Mouse (Mus musculus) monocyte, adult 5-6 weeks (primary cell): ENCODE measurements around the gene Runx2. TPM values are rescaled to one million over a fixed set of nuclear protein-coding genes. Genes with fewer than 3 reads are reported as not detected.

ENCODE experiments used
- ATAC-seq: fragments of 153-309, 156-312 bp; replicated peaks from 2 replicates; pipeline ENCODE4 v1.8.0; 2017; ENCODE audit warnings: mild to moderate bottlenecking; ENCODE audit not compliant: low TSS enrichment, insufficient number of reproducible peaks, severe bottlenecking, poor library complexity, low FRiP score
- total RNA-seq: library from RNA; stranded (forward); fragments of 200-1000, 200-491, 200-594 nt; gene quantifications from 3 replicates; pipeline ENCODE4 v1.2.3, GENCODE M21; 2017

Gene Runx2
- total RNA-seq, 1 experiment from 2014 or later = 16.8 TPM

DNA sequence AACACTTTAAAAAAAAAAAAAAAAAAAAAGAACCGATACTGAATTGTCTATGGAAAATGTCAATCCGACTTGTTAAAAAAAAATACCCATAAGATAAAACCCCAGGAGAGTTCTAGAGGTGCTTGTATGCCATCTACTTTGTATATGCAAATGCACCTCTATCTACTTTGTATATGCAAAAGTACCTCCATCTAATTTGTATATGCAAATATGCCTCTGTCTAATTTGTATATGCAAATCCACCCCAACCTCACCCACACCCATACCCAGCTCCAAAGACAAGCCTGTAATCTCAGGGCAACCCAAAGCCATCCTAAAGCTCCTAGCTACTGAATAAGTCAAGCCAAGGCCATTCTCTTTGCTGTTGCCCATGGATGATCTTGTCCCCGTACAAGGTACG lies 203.1 kb downstream of the Runx2 start:
- ATAC-seq = no peak

DNA sequence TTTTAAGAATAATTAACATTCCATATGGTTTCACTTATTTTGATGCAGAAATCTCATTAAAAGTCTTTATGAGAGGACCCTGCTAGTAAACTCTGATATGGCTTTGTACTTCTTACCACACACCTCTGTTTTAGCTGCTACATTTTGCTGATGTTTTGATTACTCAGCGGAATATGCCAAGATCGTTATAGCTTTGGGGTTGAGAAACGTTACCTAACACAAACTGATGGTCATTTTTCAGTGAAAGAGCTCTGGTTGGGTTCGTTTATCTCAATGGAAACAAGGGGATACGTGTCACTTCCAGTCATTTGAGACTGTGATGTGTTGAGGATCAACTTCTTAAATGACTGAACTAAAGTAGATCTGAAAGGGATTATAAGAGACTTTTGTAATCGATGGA lies 203.8 kb downstream of the Runx2 start:
- no peak for ATAC-seq

DNA sequence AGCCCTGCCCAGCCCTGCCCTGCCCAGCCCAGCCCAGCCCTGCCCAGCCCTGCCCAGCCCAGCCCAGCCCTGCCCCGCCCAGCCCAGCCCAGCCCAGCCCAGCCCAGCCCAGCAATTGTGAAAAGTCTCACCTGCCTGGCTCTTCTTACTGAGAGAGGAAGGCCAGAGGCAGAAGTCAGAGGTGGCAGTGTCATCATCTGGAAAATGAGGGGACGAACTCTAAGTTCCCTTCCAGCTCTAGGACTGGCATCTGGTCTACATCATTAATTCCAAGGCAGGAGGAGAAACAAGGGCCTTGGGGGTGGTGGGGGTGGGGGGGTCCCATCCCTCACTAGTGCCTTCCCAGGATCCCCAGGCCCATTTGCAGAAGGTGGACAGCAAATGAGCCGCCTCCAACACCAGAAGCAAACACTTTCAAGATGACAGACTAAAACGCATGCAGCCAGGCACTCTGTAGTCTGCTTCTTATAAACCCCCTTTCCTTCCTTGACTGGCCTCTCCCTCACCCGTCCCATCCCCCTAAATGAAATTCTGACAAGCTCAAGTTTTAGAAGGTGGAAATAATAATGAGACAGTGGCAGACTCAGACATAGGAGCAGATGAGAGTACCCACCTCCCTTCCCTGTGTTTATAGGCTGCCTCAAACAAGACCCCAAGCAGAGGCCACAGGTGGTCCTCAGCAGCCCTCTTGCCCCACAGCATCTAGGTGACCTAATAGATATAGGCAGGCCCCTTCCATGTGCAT lies 204.5 kb downstream of the Runx2 start:
- ATAC-seq = no peak

DNA sequence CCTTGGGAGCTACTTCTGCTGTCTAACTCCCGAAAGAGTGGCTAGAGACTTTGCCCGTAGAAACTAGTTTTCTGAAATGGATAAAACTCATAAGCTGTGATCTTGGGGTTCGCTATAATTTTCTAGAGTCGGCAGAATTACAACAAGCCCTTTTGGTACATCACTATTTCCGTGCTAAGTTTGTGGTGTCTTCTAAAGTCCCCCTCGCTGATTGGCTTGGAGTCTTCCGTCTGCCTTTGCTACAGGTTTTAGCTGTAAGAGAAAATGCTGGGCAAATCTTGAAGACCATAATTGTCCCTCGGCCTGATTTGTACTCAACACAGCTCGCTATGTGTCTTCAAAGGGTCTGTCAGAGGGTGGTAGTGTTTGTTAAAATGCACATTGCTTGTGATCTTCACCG lies 205.2 kb downstream of the Runx2 start:
- no peak for ATAC-seq

DNA sequence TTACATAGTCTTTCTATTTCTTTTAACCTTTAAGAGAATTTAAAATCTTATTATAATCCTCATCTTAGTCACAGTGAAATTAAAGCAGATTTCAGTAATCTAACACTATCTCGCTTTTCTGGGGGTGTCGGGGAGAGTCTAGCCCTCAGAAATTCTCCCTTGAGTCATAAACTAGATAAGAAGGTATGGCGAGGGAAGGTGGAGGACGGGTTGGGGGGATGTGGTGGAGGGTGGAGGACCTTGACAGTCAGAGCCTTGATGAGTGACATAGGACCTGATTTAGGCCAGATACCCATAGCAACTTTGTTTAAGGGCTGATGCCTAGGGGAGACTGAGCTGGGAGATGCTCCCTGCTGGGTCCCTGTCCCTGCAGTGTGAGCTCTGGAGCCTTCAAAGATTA lies 205.7 kb downstream of the Runx2 start:
- ATAC-seq = no peak

DNA sequence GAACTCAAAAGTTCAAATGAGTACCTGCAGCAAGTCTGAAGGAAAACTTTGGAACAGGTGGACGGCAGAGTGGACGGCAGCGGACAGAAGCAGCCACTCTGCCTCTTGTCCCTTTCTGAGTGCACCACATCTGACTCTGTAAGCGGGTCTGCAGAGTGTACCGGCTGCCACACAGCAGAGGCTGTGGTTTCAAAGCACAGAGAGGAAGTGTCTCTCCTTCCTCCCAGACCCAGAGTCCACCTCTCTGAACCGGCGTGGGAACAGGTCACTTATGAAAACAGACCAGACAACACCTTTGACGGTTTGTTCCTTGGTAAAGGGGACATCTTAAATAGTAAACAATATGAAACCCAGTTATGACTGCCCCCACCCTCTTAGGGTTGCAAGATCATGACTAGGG lies 207.2 kb downstream of the Runx2 start:
- peak; percentile 52 for ATAC-seq

DNA sequence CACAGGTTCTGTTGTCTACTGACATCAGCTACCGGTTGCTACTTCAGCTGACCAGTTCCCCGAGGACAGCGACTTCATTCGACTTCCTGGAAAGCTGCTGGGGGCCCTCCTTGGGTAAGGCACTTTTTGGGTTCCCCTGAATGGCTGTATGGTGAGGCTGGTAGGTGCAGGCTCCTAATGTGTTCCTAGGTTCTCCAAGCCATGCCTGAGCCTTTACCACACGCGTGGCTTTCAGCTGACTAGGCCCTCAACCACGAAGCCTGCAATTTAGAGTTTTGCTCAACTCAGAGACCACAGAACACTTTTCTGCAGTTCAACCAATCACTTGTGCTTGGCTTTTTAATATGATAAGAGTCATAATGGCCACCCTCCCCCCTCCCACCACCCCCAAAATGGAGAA lies 208.4 kb downstream of the Runx2 start:
- ATAC-seq = no peak

DNA sequence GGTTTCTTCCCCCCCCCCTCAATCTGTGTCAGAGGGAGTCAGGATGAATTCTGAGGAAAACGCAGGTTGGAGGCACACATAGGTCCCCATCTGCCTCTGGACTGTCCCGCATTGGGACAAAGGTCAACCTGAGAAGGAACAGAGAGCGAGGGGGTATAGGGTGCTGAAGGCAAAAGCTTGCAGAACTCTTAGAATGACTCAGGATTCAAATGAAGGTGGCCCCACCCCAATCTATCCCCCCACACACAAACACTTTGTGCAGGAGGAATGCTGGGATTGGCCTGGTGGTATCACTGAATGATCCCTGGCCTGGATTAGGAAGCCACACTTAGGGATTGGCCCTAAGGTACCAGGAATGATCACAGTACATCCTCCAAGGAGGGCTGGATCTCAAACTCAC lies 208.8 kb downstream of the Runx2 start:
- ATAC-seq = no peak

DNA sequence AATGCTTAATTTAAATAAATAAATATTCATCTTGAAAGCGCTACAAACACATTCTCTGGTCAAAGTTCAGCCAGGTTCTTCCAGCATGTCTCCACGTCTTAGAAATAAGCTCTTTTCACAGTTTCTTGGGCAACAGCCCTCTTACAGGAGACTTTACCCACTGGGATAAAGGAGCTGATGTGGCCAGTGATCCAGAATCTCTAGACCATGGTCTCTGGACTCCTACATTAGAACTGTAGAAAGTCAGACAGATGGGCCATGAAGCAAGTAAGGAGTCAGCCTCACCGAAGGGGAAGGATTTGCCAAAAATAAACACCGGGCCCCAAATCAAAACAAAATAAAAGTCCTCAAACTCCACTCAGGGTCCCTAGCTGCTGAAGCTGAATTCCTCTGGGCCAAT lies 211.4 kb downstream of the Runx2 start:
- ATAC-seq = no peak

DNA sequence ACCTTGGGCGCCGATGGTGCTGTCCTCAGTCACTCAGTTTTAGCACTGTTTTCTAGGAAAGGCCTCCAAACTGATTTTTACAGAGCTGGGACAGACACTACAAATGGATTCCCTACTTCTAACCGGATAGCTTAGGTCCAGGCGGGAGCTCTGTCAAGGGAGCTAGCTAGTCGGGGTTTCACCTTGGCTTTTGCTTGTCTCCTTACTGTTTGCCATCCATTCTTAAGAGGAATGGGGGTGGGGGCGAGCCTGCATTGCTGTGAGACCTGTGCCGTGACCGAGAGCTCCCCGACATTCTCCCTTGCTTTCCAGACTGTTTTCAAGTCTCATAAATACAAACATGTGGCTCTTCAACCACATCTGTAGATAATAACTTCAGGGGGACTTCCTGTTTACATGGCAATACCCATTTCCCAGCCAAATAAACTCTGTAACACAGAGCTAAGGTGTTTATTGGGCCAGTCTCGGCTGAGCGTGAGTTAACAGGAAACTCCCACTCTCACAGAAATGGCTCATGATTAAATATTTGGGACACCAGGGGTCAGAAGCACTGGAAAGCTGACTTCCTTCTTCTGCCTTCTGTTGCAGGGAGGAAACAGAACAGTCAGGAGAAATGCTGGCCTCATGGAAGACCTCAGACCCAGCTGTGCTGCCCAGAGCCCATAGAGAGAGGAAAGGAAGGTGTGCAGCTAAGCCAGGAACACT lies 213.1 kb downstream of the Runx2 start:
- no peak for ATAC-seq

DNA sequence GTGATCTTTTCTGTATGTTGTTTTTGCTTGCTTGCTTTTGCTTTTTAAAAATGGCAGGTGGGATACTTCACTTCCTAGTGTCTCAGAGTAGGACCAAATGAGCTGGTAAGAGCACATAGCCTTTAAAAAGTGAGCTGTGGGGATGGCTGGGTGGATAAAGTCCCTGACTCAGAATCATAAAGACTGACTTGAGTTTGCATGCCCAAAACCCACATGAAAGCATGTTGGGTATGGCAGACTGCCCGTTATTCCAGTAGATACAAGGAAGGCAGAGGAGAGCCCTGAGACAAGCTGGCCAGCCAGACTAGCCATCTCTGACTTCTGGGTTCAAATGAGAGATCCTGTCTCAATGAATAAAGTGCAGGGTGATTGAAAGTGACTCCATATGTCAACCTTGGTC lies 214.7 kb downstream of the Runx2 start:
- no peak for ATAC-seq

DNA sequence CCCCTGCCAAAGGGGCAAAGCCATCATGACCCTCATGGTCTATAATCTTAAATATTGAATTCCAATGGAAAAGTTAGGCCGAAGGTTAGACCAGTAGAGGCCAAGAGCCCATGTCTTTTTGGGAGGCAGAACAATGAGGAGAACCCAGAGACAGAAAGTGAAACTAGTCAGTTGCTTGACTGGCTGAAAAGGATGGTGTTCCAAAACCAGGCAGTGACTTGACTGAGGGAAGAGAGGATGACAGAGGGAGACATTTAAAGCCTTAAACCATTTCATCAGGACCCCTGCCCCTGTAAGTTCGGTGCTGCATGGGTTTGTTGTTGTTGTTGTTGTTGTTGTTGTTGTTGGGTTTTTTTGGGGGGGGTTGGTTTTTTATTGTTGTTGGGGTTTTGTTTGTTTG lies 215.5 kb downstream of the Runx2 start:
- ATAC-seq = no peak

DNA sequence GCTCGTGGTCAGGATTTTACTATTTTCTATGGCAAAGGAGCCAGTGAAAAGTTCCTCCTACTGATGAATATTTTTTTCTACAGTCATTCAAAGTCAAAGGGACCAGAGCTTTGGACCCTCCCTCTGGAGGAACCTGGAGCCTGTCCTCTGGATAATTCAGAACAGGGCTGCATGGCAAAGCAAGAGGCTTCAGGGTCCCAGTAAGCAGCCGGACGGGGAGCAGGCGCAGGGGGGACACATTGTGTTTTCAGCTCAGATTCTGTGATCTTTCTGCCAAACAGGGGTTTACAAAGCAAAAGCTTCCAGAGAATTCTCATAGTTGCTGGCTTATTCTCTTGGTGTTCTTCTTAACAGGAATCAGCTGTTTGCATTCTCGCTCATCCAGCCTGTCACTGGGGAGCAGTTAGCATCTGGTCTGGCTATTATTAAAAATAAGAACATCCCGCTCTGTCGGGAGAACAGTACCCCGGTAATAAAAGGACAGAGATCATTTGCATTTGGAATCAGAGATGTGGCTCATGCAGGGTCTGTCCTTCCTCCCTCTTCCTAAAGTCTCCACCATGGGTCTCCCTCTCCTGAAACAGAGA lies 216.6 kb downstream of the Runx2 start:
- ATAC-seq = no peak

DNA sequence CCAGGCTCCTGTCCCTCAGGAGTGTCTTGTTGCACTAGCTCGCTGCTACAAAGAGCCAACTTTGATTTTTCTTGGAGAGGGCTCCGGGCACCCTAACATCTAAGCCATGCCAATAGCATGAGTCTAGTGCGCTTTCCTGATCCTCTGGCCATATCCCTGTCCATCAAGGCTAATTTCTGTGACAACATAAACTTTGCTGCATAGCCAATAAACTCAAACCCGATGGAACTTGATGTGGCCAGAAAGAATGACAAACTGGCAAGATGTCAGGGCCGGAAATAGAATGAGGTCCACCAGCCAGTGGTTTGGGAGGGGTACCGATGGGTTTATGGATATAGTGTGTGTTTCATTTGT lies 221.9 kb downstream of the Runx2 start:
- no peak for ATAC-seq

DNA sequence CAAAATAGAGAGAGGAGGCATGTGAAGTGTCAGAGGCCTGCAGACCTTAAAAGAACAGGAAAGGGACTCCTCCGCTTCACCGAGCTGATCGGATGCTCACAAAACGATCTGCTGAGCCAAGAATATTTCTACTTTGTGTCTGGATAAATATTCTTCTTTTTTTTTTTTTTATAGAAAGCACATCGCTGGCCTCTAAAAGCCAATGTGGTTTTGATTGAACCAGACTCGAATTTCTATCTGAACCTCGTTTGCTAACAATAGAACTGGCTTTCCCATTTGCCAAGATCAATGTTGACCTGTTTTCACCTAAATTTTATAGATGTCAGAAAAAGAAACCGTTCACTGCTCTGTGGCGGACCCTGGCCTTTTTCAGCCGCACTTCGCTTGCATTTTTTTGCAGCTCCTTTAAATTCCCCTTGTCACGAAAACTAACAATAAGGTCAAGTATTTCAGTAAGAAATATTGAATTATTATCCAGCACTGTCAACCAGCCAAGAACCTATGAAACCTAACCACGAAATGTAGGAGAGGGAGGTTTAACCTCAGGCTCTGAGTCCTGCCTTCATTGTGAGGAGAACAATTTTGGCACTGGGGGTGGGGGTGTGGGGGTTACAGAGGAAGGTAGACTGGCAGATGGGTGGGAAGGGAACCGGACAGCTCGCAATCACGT lies 222.4 kb downstream of the Runx2 start:
- ATAC-seq = no peak

DNA sequence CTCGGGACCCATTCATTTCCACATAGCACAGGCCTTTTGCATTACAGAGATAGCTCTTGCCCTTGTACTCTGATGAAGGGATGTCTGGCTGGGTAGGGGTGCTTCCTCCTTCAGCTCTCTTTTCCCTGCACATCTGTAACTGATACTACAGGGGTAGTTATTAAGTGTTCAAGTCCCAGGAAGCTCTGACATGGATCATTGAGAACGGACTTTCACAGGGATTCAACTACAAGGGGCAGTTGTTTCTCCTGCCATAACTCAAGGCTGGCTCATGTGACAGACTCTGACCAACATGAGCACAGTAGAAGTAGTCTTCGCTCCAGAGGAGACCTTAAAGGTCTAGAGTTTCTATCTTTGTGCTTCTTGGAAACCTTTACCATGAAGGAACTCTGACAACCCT lies 226.1 kb downstream of the Runx2 start:
- no peak for ATAC-seq

DNA sequence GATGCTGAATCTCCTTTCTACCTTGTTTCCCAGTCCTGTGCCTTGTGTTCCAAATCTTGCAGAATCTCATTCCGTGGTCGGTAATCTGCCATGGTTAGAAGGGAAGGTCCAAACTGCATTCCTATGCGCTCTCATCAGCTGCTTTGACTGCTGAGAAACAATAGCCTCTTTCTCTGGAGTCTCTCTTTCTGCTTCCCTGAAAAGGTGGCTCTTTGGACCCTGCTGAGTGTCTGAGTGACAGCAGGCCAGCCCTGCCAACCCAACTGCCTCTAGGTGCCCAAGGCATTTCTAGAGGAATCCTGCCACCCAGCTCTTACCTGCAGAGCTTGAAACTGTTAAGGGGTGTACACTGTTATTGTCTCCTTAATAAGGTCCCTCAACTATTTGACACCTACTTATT lies 226.6 kb downstream of the Runx2 start:
- ATAC-seq = no peak

DNA sequence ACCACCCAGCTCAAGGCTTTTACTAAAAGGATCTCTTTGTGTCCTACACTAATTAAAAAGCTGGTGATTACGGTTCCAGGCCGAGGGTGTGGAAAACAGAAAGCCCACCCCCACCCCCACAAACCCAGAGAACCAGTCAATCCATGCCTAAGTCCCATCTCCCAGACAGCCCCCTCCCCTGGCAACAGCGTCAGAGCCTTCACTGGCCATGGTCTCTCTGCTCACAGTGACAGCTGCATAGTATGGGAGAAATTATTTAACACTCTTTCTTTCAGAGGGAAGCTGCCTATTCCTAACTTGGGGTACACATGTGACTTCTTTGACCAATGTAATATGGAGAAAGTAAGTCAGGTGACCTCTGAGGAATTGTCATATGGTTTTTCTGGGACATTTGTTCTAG lies 228.4 kb downstream of the Runx2 start:
- ATAC-seq = no peak

DNA sequence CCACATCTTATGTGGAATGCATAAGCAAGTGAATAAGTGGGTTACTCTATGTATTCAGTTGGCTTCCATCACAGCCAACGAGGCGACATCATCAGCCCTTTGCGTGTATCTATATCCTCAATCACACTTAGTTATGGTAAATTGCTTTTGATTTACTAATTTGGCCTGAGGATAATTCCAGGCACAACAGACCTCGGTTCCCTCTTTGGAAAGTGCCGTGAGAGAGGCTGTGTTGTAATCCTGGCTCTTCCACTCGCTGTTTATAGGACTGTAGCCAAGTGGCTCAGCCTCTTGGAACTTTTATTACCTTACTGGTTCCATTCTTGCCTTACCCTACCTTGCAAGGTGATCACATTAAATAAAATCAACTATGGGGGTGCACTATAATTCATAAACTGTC lies 229.8 kb downstream of the Runx2 start:
- no peak for ATAC-seq

DNA sequence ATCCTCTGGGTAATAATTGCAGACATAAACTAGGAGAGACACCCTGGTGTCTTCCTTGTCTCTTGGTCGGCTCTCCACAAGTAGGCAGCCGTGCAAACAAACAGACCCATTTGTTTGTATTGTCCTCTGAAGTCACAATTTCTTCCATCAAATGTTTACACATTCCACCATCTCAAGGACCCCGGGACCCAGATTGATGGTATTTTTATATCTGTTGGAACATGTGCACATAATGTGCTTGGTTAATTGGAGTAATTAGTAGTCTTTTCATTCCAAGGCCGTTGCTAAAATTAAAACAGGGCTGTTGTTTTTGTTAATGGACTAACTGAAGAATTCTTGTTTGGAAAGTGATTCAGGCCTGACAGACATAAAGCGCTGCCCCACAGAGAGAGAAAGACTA lies 236.8 kb downstream of the Runx2 start:
- ATAC-seq = no peak
